In the genomic region with DNA sequence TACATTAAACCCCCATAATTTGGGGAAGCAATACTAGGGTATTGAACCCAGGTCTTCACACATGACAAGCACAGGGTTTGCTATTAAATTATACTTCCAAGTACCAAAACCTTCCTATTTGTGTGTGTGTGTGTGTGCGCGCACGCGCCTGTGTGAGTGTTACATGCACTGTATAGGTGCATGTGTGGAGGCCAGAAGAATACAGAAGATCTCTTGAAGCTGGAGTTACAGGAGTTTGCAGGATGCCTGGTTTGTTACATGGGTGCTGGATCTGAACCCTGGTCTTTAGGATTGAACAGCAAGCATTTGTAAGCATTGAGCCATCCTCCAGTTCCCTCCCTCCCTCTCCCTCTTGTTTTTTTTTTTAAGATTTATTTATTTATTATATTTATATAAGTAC, we compare ENCODE assay signal across 30 mouse cellular contexts.
"Had no signal": no experiment of that assay in that cellular context is flagged by ENCODE, and none has a peak within 500 bp of the region (broad histone marks: within the 10 kb centered on the region; RNA-seq: fewer than 3 reads in every experiment).

No protein-coding gene starts in this region.

- H3K27ac ChIP-seq: left cerebral cortex, adult 2 months; limb, embryonic 10.5 days; limb, embryonic 12.5 days; limb, embryonic 13.5 days; limb, embryonic 15.5 days; liver, embryonic 12.5 days; liver, embryonic 13.5 days; liver, embryonic 14.5 days; liver, embryonic 15.5 days; lung, embryonic 15.5 days; macrophage; midbrain, embryonic 10.5 days; midbrain, embryonic 12.5 days; midbrain, embryonic 13.5 days; midbrain, embryonic 15.5 days had no signal

- H3K4me2 ChIP-seq: limb, embryonic 12.5 days; limb, embryonic 13.5 days; limb, embryonic 15.5 days; liver, embryonic 12.5 days; liver, embryonic 13.5 days; liver, embryonic 15.5 days; lung, embryonic 14.5 days; lung, embryonic 15.5 days; midbrain, embryonic 11.5 days; midbrain, embryonic 12.5 days; midbrain, embryonic 13.5 days; midbrain, embryonic 15.5 days had no signal

- H3K9ac ChIP-seq: limb, embryonic 12.5 days; limb, embryonic 13.5 days; limb, embryonic 15.5 days; liver, embryonic 12.5 days; liver, embryonic 13.5 days; liver, embryonic 14.5 days; liver, embryonic 15.5 days; lung, embryonic 14.5 days; lung, embryonic 15.5 days; midbrain, embryonic 12.5 days; midbrain, embryonic 13.5 days; midbrain, embryonic 15.5 days had no signal

- H3K9me3 ChIP-seq: limb, embryonic 10.5 days; limb, embryonic 12.5 days; limb, embryonic 13.5 days; limb, embryonic 15.5 days; liver, embryonic 12.5 days; liver, embryonic 13.5 days; liver, embryonic 15.5 days; lung, embryonic 15.5 days; megakaryocyte, embryonic 14.5 days; midbrain, embryonic 10.5 days; midbrain, embryonic 12.5 days; midbrain, embryonic 13.5 days; midbrain, embryonic 15.5 days had no signal

- H3K4me3 ChIP-seq: left cerebral cortex, adult 2 months; limb, embryonic 10.5 days; limb, embryonic 12.5 days; limb, embryonic 13.5 days; limb, embryonic 15.5 days; liver, embryonic 12.5 days; liver, embryonic 13.5 days; liver, embryonic 15.5 days; lung, embryonic 15.5 days; megakaryocyte, embryonic 14.5 days; midbrain, embryonic 10.5 days; midbrain, embryonic 12.5 days; midbrain, embryonic 13.5 days; midbrain, embryonic 15.5 days; myocyte had no signal

- DNase-seq: left cerebral cortex, postnatal 4 days; liver; liver, embryonic 13.5 days; lung, adult 18-20 months; lung, adult 2 months; lung, embryonic 14.5 days; lung, postnatal 10 days; lung, postnatal 14 days; lung, postnatal 36 days; lung, postnatal 4 days; midbrain, embryonic 14.5 days had no signal

- H3K27me3 ChIP-seq: limb, embryonic 12.5 days; limb, embryonic 13.5 days; limb, embryonic 15.5 days; liver, embryonic 12.5 days; liver, embryonic 13.5 days; liver, embryonic 15.5 days; lung, embryonic 15.5 days; midbrain, embryonic 12.5 days; midbrain, embryonic 13.5 days; midbrain, embryonic 15.5 days had no signal

- ATAC-seq: liver, embryonic 12.5 days; lung, postnatal 0 days; midbrain, embryonic 13.5 days; midbrain, embryonic 15.5 days; midbrain, embryonic 16.5 days had no signal

- H3K4me1 ChIP-seq: limb, embryonic 10.5 days; limb, embryonic 12.5 days; limb, embryonic 13.5 days; limb, embryonic 15.5 days; lung, embryonic 15.5 days; megakaryocyte, embryonic 14.5 days; midbrain, embryonic 12.5 days; midbrain, embryonic 13.5 days; midbrain, embryonic 15.5 days had no signal
